Mouse (Mus musculus) cerebellum, adult 2 months (tissue): ENCODE data around the gene Phactr2. TPM values are rescaled to one million over a fixed set of nuclear protein-coding genes. Genes with fewer than 3 reads are reported as not detected.

ENCODE experiments used
- DNase-seq, 2 experiments: peaks; one replicate each; pipeline ENCODE4 v3.0.0; 2021
- H3K27ac ChIP-seq: fragments of 200-500 bp; 2 replicates; pipeline ENCODE4 v1.5.1; 2012; ENCODE audit warnings: low read length, control low read depth, inconsistent platforms; ENCODE audit not compliant: insufficient read depth
- H3K27me3 ChIP-seq: fragments of 200-500 bp; 2 replicates; pipeline ENCODE4 v1.6.1; 2012; ENCODE audit warnings: inconsistent platforms, mild to moderate bottlenecking, low read length, moderate library complexity; ENCODE audit not compliant: control insufficient read depth, insufficient read depth
- H3K4me1 ChIP-seq: fragments of 200-500 bp; 2 replicates; pipeline ENCODE4 v1.6.1; 2011; ENCODE audit warnings: low read length; ENCODE audit not compliant: control insufficient read depth, insufficient read depth
- H3K4me3 ChIP-seq: fragments of 200-500 bp; replicated peaks from 2 replicates; pipeline ENCODE3; 2011; ENCODE audit warnings: mild to moderate bottlenecking, low read depth, low read length, control low read depth; ENCODE audit not compliant: insufficient read depth
- CTCF ChIP-seq: fragments of 200-500 bp; IDR thresholded peaks from 2 replicates; pipeline ENCODE4 v1.5.1; 2011; ENCODE audit warnings: low read depth, mild to moderate bottlenecking, control low read depth, low read length, moderate library complexity, borderline replicate concordance; ENCODE audit not compliant: insufficient read depth
- POLR2A ChIP-seq: fragments of 200-500 bp; IDR thresholded peaks from 2 replicates; pipeline ENCODE4 v1.6.1; 2011; ENCODE audit warnings: low read length, control low read depth, borderline replicate concordance; ENCODE audit not compliant: insufficient read depth
- WGBS: fragments of 180-500 bp; shearing (Covaris S2); methylation state at CpG from one replicate; pipeline ENCODE4 v1.1.7; 2018; 5-methylcytosine and 5-hydroxymethylcytosine counted together
- polyA plus RNA-seq: library from polyadenylated mRNA; depleted of rRNA; stranded (reverse); fragments of >200 nt; gene quantifications from 2 replicates; pipeline ENCODE4 v1.2.3, GENCODE M21; 2012

Gene Phactr2
- polyA plus RNA-seq, 1 experiment = 11.9 TPM

DNA sequence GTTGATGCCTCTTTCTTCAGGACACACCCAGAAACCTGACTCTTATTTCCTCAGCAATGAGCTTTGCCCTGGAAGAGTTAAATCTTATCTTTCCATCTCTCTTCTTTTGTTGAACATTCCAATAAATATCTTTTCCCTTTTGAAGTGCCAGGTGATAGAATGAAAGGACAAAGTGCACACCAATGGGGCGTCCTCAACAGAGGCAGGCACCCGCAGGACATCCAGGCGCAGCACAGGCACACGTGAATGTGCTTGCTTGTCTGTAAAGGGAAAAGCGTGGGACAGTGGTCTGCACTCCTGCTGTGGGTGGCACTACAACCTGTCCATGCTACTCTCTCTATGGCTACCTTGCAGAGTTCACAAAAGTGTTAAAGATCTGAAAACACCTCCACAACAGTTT lies 284.3 kb downstream of the Phactr2 start:
- Histone ChIP-seq H3K4me3 (no peak overlapping the region), H3K4me1 (no peaks in the 10 kb centered on the region), H3K27me3 (no peaks in the 10 kb centered on the region), H3K27ac (no peak overlapping the region)
- TF ChIP-seq CTCF = no peak
- no peak for TF ChIP-seq POLR2A
- WGBS = 89% methylated on average over 5 of the region's 5 CpGs
- DNase-seq = no peak

DNA sequence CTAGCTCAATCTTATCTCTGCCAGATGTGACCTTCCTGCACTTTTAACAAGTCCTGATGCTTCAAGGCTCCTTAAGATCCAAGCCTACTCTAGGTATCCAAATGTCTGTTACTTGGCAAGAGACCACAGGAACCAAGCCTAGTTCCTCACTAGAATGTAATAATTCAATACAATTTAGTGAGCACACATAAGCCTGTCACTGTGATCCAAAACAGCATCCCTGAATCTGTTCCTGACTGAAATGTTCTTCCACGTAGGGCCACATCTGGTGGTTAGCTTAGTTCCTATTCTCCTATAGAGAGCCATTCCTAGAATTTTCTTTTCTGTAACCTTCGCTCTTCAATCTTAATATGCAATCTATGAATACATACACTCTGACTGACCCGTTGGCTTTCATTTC lies 287.5 kb downstream of the Phactr2 start:
- WGBS = 94% methylated on average over 3 of the region's 3 CpGs
- DNase-seq = no peak
- TF ChIP-seq POLR2A (no peak), CTCF (no peak)
- Histone ChIP-seq H3K4me3 (no peak overlapping the region), H3K27me3 (no peaks in the 10 kb centered on the region), H3K4me1 (no peaks in the 10 kb centered on the region), H3K27ac (no peak overlapping the region)

DNA sequence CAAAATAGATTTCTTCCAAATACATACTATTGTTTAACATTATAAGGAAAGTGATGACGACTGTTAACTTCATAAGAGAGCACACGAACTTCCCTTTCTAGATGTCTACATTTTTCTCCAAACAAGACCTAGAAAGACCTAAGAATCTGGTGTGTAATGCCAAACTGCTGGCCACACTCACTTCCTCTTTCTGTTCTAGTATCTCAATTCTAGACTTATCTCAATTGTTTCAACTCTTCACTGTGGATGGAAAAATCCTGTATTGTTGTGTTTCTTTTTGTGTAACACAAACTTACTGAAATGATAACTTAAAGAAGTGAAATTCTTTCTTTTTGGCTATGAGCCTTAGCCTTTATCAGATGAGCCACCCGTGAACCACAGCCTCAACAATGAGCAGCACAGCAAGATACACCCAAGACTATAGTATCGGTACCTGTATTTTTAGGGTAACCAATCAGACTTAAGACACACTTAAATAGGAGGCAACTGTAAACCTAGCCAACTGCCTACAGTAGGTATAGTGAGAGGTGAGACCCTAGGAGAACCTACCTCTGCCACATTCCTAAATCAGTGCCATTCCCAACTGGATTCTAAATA lies 289.9 kb downstream of the Phactr2 start:
- H3K27me3 ChIP-seq = no peaks in the 10 kb centered on the region
- 95% methylated on average over 4 of the region's 4 CpGs for WGBS
- H3K4me1 ChIP-seq = no peaks in the 10 kb centered on the region
- DNase-seq = no peak
- H3K4me3 ChIP-seq = no peak overlapping the region
- TF ChIP-seq CTCF (no peak), POLR2A (no peak)
- H3K27ac ChIP-seq = no peak overlapping the region

GRCm38 (mm10) chr10:13180211-13180610 lies 294.0 kb downstream of the Phactr2 start:
- H3K4me1 ChIP-seq = no peaks in the 10 kb centered on the region
- TF ChIP-seq CTCF = no peak
- TF ChIP-seq POLR2A = no peak
- no peak overlapping the region for H3K4me3 ChIP-seq
- H3K27ac ChIP-seq = no peak overlapping the region
- whole genome bisulfite sequencing = 95% methylated on average over 7 of the region's 7 CpGs
- no peak for DNase-seq
- no peaks in the 10 kb centered on the region for H3K27me3 ChIP-seq

DNA sequence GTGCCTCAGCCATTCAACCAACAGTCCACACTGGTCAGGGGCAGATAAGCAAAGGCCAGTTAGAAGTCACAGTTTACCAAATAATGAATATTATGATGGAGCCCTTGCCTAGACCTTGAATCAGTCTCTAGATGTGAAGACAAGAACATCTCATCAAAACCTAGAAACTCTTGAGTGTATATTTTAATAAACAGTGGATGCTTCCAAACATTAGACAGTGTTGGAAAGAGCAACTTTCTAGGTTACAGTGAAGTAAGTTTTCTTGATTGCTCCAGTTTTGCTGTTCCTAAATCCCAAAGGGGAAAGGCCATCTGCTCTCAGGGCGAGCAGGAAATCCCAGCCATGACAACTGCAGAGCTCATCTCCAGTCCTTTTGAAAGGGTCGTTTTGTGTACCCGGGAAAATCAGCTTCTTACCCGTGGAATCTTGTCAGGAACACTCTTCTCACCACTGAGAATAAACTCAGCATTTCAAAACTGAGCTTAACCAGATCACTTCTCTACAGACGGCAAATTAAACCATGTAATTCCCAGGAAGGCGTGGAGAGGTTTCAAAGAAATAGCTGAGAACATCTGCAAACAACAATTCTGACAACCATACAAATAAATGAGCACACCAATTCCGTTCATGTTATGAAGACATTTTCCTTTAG lies 296.1 kb downstream of the Phactr2 start, which contains the start of gene Zc2hc1b:
Gene Zc2hc1b, minus strand, starts transcription at position 51 of the 652 bp plus-strand sequence.
- Histone ChIP-seq H3K27me3 (no peaks in the 10 kb centered on the region), H3K27ac (no peak within 1 kb of the TSS), H3K4me1 (no peaks in the 10 kb centered on the region), H3K4me3 (no peak within 1 kb of the TSS)
- 29% methylated on average over 7 of the region's 7 CpGs for whole genome bisulfite sequencing
- no peak for TF ChIP-seq CTCF
- TF ChIP-seq POLR2A = no peak
- DNase-seq = no peak

DNA sequence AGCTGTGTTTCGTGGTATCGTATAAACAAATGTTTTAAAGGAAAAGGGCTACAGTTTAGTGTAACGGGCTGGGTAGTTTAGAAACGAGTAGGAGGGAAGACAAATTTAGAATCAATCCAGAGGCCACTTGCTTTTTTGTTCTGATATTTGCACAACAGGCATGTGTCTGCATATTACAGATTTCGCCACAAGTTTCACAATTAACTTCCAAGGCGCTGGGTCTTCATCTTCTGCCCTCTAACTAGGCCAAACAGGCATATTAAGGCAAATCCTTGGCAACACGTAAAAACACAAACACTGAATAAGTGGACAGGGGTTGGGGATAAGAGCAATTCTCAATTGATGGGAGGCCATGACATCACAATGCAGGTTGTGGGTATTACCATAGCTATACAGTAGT lies 298.3 kb downstream of the Phactr2 start:
- DNase-seq = no peak
- no peak overlapping the region for H3K4me3 ChIP-seq
- H3K4me1 ChIP-seq = no peaks in the 10 kb centered on the region
- H3K27me3 ChIP-seq = no peaks in the 10 kb centered on the region
- TF ChIP-seq CTCF = no peak
- no peak for TF ChIP-seq POLR2A
- 92% methylated on average over 7 of the region's 7 CpGs for WGBS
- H3K27ac ChIP-seq = no peak overlapping the region

DNA sequence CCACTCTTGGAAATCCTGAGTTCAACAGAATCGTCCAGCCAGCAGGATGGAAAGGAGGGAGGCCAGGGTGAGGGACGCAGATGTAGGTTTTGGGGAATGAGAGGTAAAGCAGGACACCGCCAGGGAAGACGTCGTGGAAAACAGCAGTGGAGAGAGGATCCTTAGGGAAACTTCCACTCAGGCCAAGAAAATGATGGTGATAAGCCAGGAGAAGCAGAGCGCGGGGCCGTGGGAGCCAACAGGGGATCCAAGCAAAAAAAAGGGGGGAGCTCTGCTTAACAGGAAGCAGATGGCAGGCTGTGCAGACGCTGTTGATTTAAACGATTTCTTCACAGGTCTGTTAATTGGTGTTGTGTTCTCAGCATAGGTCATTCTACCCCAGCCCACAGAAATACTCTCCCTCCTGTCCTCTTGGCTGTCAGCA lies 301.4 kb downstream of the Phactr2 start:
- 23% methylated on average over 10 of the region's 10 CpGs for WGBS
- Histone ChIP-seq H3K4me1 (no peaks in the 10 kb centered on the region), H3K27ac (no peak overlapping the region), H3K27me3 (no peaks in the 10 kb centered on the region), H3K4me3 (no peak overlapping the region)
- DNase-seq = no peak
- TF ChIP-seq POLR2A = no peak
- no peak for TF ChIP-seq CTCF

GRCm38 (mm10) chr10:13171461-13171860 lies 302.8 kb downstream of the Phactr2 start:
- Histone ChIP-seq H3K27ac (no peak overlapping the region), H3K27me3 (no peaks in the 10 kb centered on the region), H3K4me1 (no peaks in the 10 kb centered on the region), H3K4me3 (no peak overlapping the region)
- 51% methylated on average over 2 of the region's 2 CpGs for WGBS
- no peak for DNase-seq
- TF ChIP-seq CTCF = no peak
- TF ChIP-seq POLR2A = no peak
